Mouse (Mus musculus): ENCODE measurements around the gene Tyk2. TPM values are rescaled to one million over a fixed set of nuclear protein-coding genes. Genes with fewer than 3 reads are reported as not detected.
A peak's percentile ranks its signal among the peaks of the same experiment; 100 is the strongest.

Gene Tyk2
- polyA plus RNA-seq, 1 experiment from 2014 or later, result 12.5 TPM

- WGBS, result 30% methylated on average over 11 of the region's 11 CpGs
- TF ChIP-seq CTCF (IDR thresholded peaks at IDR 0.05; ENCODE audit: low read depth), result no peak
- H3K4me2 ChIP-seq, result peak overlapping the region; percentile 93
Measured at GRCm38 (mm10) chr9:21163086-21164050, 32.3 kb upstream of the Tyk2 start.

DNA sequence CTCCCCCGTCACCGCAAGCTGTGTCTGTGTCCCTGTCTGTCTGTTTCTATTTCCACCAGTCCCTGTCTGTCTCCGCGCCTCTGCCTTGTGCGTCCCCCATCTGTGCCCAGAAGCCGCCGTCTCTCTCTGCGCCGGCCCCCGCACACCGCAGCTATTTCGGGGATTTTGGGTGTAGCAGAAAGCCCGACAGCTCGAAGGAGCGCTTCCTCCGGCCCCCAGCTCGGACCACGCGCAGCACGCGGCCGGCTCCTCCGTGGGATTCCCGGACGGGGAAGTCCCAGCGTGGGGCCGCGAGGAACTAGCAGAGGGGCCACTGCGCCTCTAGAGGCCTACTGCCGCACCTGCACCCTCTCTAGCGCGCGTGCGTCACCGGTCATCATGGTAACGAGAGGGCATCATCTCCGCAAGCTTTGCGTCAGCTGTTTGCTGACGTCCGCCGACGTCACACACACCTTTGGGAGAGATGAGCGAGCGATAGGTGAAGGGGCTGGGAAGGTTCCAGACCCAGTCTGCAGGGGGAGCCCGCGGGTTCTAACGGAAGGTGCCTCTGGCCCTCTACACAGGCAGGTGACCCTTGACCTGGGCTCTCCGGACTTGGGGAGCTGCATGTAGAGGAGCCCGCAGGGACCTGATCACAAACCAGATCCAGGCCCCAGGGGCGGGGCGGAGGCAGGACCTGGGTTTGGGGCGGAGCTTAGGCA is 30.3 kb upstream of the Tyk2 start:
- H3K4me1 ChIP-seq (ENCODE audit: insufficient read depth), result peaks cover 5% of the 10 kb centered on the region; the same call in 1 of the 2 replicates
- H3K4me3 ChIP-seq (ENCODE audit: low read depth, low read length), result peak overlapping the region; percentile 55
- peak; percentile 94 for TF ChIP-seq CTCF (IDR thresholded peaks at IDR 0.05; ENCODE audit: low read depth)
- H3K27ac ChIP-seq (ENCODE audit: low read depth), result no peak overlapping the region
- peak overlapping the region; percentile 82 for H3K4me2 ChIP-seq
- WGBS, result under 1% methylated on average over 52 of the region's 52 CpGs
- H3K36me3 ChIP-seq (ENCODE audit: insufficient read depth), result no peaks in the 10 kb centered on the region
- peak; percentile 62 for ATAC-seq (ENCODE audit: insufficient read depth)
- peak overlapping the region; percentile 75 for H3K9ac ChIP-seq
- peaks cover 49% of the 10 kb centered on the region for H3K27me3 ChIP-seq (ENCODE audit: insufficient read depth, low read length)
- DNase-seq, result peak; percentile 92
- no peaks in the 10 kb centered on the region for H3K9me3 ChIP-seq (ENCODE audit: low read depth, low read length)

More at GRCm38 (mm10) chr9:21163086-21164050, 32.3 kb upstream of the Tyk2 start:
- no peak for ATAC-seq (ENCODE audit: insufficient read depth)
- Histone ChIP-seq H3K36me3 (ENCODE audit: insufficient read depth) (no peaks in the 10 kb centered on the region), H3K4me1 (ENCODE audit: insufficient read depth) (peaks cover 18% of the 10 kb centered on the region), H3K27ac (ENCODE audit: low read depth) (no peak overlapping the region), H3K9me3 (ENCODE audit: low read depth, low read length) (no peaks in the 10 kb centered on the region), H3K27me3 (ENCODE audit: insufficient read depth, low read length) (peaks cover 58% of the 10 kb centered on the region), H3K4me3 (ENCODE audit: low read depth, low read length) (0 out of 2 replicates have a peak overlapping the region, but pooled peaks have one; percentile 56), H3K9ac (no peak overlapping the region)
- no peak for DNase-seq

GRCm38 (mm10) chr9:21154787-21155186 is 23.7 kb upstream of the Tyk2 start:
- Histone ChIP-seq H3K9ac (no peak overlapping the region), H3K4me2 (no peak overlapping the region), H3K4me1 (ENCODE audit: insufficient read depth) (peaks cover 15% of the 10 kb centered on the region), H3K4me3 (ENCODE audit: low read depth, low read length) (no peak overlapping the region), H3K27me3 (ENCODE audit: insufficient read depth, low read length) (no peaks in the 10 kb centered on the region), H3K36me3 (ENCODE audit: insufficient read depth) (no peaks in the 10 kb centered on the region), H3K9me3 (ENCODE audit: low read depth, low read length) (no peaks in the 10 kb centered on the region), H3K27ac (ENCODE audit: low read depth) (no peak overlapping the region)
- ATAC-seq (ENCODE audit: insufficient read depth), result no peak
- no peak for TF ChIP-seq CTCF (IDR thresholded peaks at IDR 0.05; ENCODE audit: low read depth)
- no peak for DNase-seq
- WGBS, result 85% methylated on average over 3 of the region's 3 CpGs

- ATAC-seq (ENCODE audit: insufficient read depth) (peak; percentile 25; the same call in 1 of the 2 replicates), DNase-seq (peak; percentile 76)
- no peaks in the 10 kb centered on the region for H3K27me3 ChIP-seq (ENCODE audit: insufficient read depth, low read length)
- peak overlapping the region; percentile 52; the same call in 1 of the 2 replicates for H3K9ac ChIP-seq
- H3K4me2 ChIP-seq, result peak overlapping the region; percentile 89
- under 1% methylated on average over 5 of the region's 5 CpGs for WGBS
- peak overlapping the region; percentile 38 for H3K4me3 ChIP-seq (ENCODE audit: low read depth, low read length)
- H3K27ac ChIP-seq (ENCODE audit: low read depth), result peak overlapping the region; percentile 85
- peaks cover 15% of the 10 kb centered on the region for H3K4me1 ChIP-seq (ENCODE audit: insufficient read depth)
- H3K36me3 ChIP-seq (ENCODE audit: insufficient read depth), result no peaks in the 10 kb centered on the region
- no peak for TF ChIP-seq CTCF (IDR thresholded peaks at IDR 0.05; ENCODE audit: low read depth)
- H3K9me3 ChIP-seq (ENCODE audit: low read depth, low read length), result no peaks in the 10 kb centered on the region
Measured at GRCm38 (mm10) chr9:21153833-21154232, 22.8 kb upstream of the Tyk2 start.

DNA sequence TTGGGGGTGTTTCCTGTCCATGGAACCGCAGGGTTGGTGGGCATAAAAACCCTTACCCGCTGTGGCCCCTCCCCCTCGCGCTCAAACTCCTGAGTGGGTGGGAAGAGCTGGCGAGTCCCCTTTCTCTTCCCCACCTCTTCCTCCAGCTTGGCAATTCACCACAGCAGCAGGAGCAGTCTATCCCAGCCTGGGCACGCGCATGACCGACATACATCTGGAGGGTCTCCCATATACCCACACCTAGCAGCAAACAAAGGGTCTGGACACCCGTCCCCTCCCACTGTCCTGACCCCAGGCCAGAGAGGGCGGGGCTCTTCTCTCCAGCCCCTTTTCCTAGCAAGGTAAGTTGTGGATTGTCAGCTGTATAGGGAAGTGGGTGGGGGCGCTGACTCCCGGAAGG is 22.3 kb upstream of the Tyk2 start:
- DNase-seq (no peak), ATAC-seq (ENCODE audit: insufficient read depth) (0 out of 2 replicates have a peak, but pooled peaks have one; percentile 16)
- peak overlapping the region; percentile 89 for H3K4me2 ChIP-seq

GRCm38 (mm10) chr9:21152715-21153114 is 21.7 kb upstream of the Tyk2 start:
- peak overlapping the region; percentile 52; the same call in 1 of the 2 replicates for H3K9ac ChIP-seq
- H3K27me3 ChIP-seq (ENCODE audit: insufficient read depth, low read length), result no peaks in the 10 kb centered on the region
- ATAC-seq (ENCODE audit: insufficient read depth) (peak; percentile 7; the same call in 1 of the 2 replicates), DNase-seq (peak; percentile 80)
- H3K4me1 ChIP-seq (ENCODE audit: insufficient read depth), result peaks cover 21% of the 10 kb centered on the region
- peak; percentile 91 for TF ChIP-seq CTCF (IDR thresholded peaks at IDR 0.05; ENCODE audit: low read depth)
- H3K9me3 ChIP-seq (ENCODE audit: low read depth, low read length), result no peaks in the 10 kb centered on the region
- H3K4me3 ChIP-seq (ENCODE audit: low read depth, low read length), result peak overlapping the region; percentile 38
- 4% methylated on average over 11 of the region's 11 CpGs for WGBS
- no peak overlapping the region for H3K27ac ChIP-seq (ENCODE audit: low read depth)
- H3K4me2 ChIP-seq, result peak overlapping the region; percentile 89
- H3K36me3 ChIP-seq (ENCODE audit: insufficient read depth), result no peaks in the 10 kb centered on the region; the same call in 1 of the 2 replicates

More for the DNA sequence above, 22.3 kb upstream of the Tyk2 start:
- Histone ChIP-seq H3K27ac (ENCODE audit: low read depth) (peak overlapping the region; percentile 85), H3K27me3 (ENCODE audit: insufficient read depth, low read length) (no peaks in the 10 kb centered on the region), H3K9ac (peak overlapping the region; percentile 52), H3K4me1 (ENCODE audit: insufficient read depth) (peaks cover 18% of the 10 kb centered on the region), H3K9me3 (ENCODE audit: low read depth, low read length) (no peaks in the 10 kb centered on the region), H3K4me3 (ENCODE audit: low read depth, low read length) (peak overlapping the region; percentile 38), H3K36me3 (ENCODE audit: insufficient read depth) (no peaks in the 10 kb centered on the region)
- 3% methylated on average over 12 of the region's 12 CpGs for WGBS
- no peak for TF ChIP-seq CTCF (IDR thresholded peaks at IDR 0.05; ENCODE audit: low read depth)

All from lung, embryonic 14.5 days (tissue).